Mouse (Mus musculus) thymus, adult 2 months (tissue): ENCODE measurements at regions not wholly inside any gene's neighbourhood (a gene's known extent, or its start where the extent isn't known, plus 50 kb on each side); places are given as distances from the start of the nearest gene placed in this dataset.
A peak's percentile ranks its signal among the peaks of the same experiment; 100 is the strongest.

Source experiments
- DNase-seq: peaks from one replicate; pipeline ENCODE4 v3.0.0; 2021
- H3K27ac ChIP-seq: fragments of 200-500 bp; 2 replicates; pipeline ENCODE4 v1.5.1; 2012; ENCODE audit warnings: low read length, control low read depth; ENCODE audit not compliant: control insufficient read depth, insufficient read depth
- H3K27me3 ChIP-seq: fragments of 200-500 bp; 2 replicates; pipeline ENCODE4 v1.6.1; 2012; ENCODE audit warnings: mild to moderate bottlenecking, low read length, moderate library complexity, mixed read lengths; ENCODE audit not compliant: control insufficient read depth, insufficient read depth
- H3K36me3 ChIP-seq: fragments of 200-500 bp; 2 replicates; pipeline ENCODE4 v1.6.1; 2012; ENCODE audit warnings: mild to moderate bottlenecking, low read length, moderate library complexity; ENCODE audit not compliant: control insufficient read depth, insufficient read depth
- H3K4me1 ChIP-seq: fragments of 200-500 bp; replicated peaks from 2 replicates; pipeline ENCODE4 v1.6.1; 2012; ENCODE audit warnings: low read length; ENCODE audit not compliant: control insufficient read depth, insufficient read depth
- H3K4me3 ChIP-seq: fragments of 200-500 bp; 2 replicates; pipeline ENCODE4 v1.5.1; 2012; ENCODE audit warnings: mild to moderate bottlenecking, low read length, control low read depth, moderate library complexity; ENCODE audit not compliant: control insufficient read depth, insufficient read depth
- CTCF ChIP-seq: fragments of 200-500 bp; IDR thresholded peaks from 2 replicates; pipeline ENCODE4 v1.5.1; 2012; ENCODE audit warnings: mild to moderate bottlenecking, control low read depth, low read length, moderate library complexity, borderline replicate concordance; ENCODE audit not compliant: control insufficient read depth, poor library complexity, insufficient read depth; ENCODE audit errors: extremely low read depth
- POLR2A ChIP-seq: fragments of 200-500 bp; IDR thresholded peaks from 2 replicates; pipeline ENCODE4 v1.6.1; 2012; ENCODE audit warnings: mild to moderate bottlenecking, low read length, control low read depth, moderate library complexity; ENCODE audit not compliant: control insufficient read depth, poor library complexity, insufficient read depth; ENCODE audit errors: extremely low read depth
- WGBS: fragments of 180-500 bp; shearing (Covaris S2); methylation state at CpG from one replicate; pipeline ENCODE4 v1.1.7; 2018; 5-methylcytosine and 5-hydroxymethylcytosine counted together

DNA sequence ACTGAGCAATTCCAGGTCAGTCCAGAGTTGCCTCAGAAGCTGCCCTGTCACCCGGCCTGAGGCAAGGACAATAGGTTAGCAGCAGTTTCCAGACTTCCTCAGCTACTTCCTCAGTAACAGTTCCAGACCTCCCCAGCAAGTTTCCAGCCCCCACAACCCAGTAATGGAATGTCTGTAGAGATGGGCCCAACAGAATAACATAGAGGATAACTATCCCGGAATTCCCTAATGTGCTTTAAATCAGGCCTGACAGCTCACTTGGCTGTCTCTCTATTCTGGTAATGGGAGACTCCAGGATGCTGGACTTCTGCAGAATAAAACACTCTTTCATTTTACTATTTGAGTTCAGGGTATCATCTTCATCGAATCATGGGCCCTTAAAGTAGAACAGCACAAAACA is 268.4 kb upstream of the Tsc22d2 start:
- TF ChIP-seq CTCF (no peak), POLR2A (no peak)
- no peaks in the 10 kb centered on the region for H3K4me1 ChIP-seq
- H3K36me3 ChIP-seq = no peaks in the 10 kb centered on the region
- no peak for DNase-seq
- WGBS = 66% methylated on average over 3 of the region's 3 CpGs
- no peak overlapping the region for H3K4me3 ChIP-seq
- no peak overlapping the region for H3K27ac ChIP-seq
- H3K27me3 ChIP-seq = no peaks in the 10 kb centered on the region

DNA sequence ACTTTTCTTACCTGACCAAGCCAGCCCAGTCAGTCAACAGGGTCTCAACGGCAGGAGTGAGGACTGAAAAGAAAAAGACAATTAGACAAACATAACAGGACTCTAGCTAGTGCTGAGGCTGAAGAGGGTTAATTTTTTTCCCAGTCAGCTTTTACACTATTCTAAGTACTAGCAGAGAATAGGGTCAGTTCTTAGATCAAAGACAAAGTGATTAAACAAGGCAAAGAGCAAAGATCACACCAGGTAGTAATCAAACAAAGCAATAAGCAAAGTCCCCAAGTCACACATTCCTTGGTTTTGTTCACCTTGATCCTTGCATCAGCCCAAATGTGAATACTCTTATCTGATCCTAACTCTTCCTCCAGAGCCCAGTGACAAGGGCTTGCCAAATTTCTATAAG is 267.8 kb upstream of the Tsc22d2 start:
- H3K27me3 ChIP-seq = no peaks in the 10 kb centered on the region
- no peak overlapping the region for H3K27ac ChIP-seq
- 66% methylated on average over 1 of the region's 1 CpGs for WGBS
- H3K4me1 ChIP-seq = no peaks in the 10 kb centered on the region
- H3K36me3 ChIP-seq = no peaks in the 10 kb centered on the region
- TF ChIP-seq CTCF = no peak
- TF ChIP-seq POLR2A = no peak
- no peak overlapping the region for H3K4me3 ChIP-seq
- no peak for DNase-seq

DNA sequence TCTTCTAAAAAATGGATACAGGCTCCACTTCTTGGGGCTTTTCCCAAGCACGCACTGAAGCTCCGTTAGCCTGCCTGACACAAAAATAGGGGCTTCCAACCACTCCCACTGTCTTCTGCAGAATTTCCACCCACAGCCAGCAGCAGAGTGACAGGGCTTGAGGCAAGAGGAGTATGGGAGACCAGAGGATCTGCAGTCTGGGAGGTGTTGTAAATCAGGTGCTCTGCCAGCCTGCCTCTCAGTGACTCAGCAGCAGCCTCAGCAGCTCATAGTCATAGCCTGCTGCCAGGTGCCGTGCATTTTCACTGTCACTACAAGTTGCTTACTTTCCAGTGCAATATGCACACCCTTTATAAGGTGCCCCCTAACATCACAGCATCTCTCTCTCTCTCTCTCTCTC is 261.4 kb upstream of the Tsc22d2 start:
- Histone ChIP-seq H3K4me1 (no peaks in the 10 kb centered on the region), H3K27me3 (no peaks in the 10 kb centered on the region), H3K4me3 (no peak overlapping the region), H3K36me3 (no peaks in the 10 kb centered on the region), H3K27ac (no peak overlapping the region)
- TF ChIP-seq POLR2A (no peak), CTCF (no peak)
- WGBS = 64% methylated on average over 3 of the region's 3 CpGs
- no peak for DNase-seq

DNA sequence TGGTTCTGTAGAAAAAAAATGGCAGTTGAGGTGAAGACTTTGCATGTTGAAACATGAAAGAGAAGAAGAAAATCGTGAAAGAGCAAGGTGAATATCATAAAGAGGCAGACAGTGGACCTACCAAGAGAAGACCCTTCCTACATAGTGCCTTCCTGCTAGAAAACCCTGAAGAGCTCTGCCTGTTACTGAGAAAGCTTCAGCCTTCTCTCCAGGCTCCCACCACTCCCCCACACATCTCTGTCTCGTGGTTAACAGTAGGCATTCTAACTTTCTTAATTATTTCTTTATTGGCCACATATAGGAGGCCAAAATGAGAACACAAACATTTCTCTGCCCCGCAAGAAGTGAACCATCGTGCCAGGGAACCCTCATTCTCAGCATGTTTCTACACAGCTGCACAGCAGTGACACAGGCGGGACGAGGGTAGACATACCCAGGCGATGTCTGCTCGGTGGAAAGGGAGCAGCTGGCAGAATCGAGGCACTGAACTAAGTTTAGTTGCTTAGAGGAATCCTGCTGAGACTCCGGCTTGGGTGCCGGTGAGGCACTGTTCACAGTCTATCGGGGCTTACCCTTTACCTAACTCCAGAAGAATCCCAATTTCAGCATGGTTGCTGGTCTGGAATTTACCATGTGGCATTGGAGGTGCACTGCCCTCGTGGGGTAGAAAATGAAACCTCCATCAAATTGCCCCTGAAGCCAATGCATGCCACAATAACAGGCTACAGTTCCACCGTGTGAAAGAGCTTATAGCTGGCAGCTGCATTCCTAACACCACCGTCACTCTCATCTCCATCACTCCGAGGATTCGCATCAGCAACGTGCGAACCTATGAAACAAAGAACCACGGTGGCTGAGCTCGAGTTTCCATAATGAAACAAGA is 260.4 kb upstream of the Tsc22d2 start:
- no peak for TF ChIP-seq POLR2A
- no peak for TF ChIP-seq CTCF
- DNase-seq = no peak
- Histone ChIP-seq H3K4me1 (no peaks in the 10 kb centered on the region), H3K27ac (no peak overlapping the region), H3K4me3 (no peak overlapping the region), H3K36me3 (no peaks in the 10 kb centered on the region), H3K27me3 (no peaks in the 10 kb centered on the region)
- 84% methylated on average over 21 of the region's 21 CpGs for WGBS

DNA sequence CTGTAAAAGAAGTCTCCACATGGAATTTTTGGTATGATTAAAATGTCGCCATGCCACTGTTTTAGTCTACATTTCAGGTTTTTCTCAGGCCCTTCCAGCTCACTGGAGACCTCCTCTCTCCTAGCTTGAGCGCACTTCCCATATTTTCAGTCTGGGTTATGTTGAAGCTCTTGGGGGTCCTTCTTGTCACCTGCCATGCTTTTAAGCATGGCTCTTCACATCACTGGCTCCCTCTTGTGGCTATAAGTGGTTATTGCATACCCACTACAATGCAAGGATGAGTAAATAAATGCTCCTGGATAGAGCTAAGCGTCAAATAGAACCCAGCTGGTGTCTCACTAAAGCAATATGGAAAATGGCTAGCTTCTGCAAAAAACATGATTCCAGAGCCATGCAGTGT is 255.1 kb upstream of the Tsc22d2 start:
- Histone ChIP-seq H3K4me3 (no peak overlapping the region), H3K4me1 (no peaks in the 10 kb centered on the region), H3K36me3 (no peaks in the 10 kb centered on the region), H3K27me3 (no peaks in the 10 kb centered on the region), H3K27ac (no peak overlapping the region)
- peak; percentile 11 for DNase-seq
- 59% methylated on average over 3 of the region's 3 CpGs for WGBS
- TF ChIP-seq POLR2A (no peak), CTCF (no peak)

DNA sequence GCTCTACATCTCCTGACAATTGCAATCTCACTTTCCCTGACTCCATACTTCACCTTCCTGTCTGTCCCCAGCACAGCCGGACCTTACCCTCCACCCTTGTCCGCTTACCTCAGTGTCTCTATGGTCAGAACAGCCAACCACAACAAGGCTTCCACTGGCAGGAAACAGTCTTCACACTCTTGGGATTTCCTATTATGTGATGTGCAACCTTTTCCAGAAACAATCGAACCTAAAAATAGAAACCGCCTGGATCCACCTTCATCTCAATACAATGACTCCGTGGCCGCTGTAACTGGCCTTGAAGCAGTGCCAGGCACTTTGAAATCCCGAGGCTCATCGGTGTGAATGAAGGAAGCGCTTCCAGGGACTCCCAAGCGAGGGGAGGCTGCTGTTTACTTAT is 252.3 kb upstream of the Tsc22d2 start:
- DNase-seq = no peak
- TF ChIP-seq POLR2A (no peak), CTCF (no peak)
- H3K4me1 ChIP-seq = no peaks in the 10 kb centered on the region
- no peak overlapping the region for H3K4me3 ChIP-seq
- 31% methylated on average over 10 of the region's 10 CpGs for WGBS
- no peak overlapping the region for H3K27ac ChIP-seq
- H3K27me3 ChIP-seq = no peaks in the 10 kb centered on the region
- H3K36me3 ChIP-seq = no peaks in the 10 kb centered on the region
